Mouse (Mus musculus) kidney, postnatal 0 days (tissue): ENCODE data around the gene Ccdc162. TPM values are rescaled to one million over a fixed set of nuclear protein-coding genes. Genes with fewer than 3 reads are reported as not detected.

ENCODE experiments used
- ATAC-seq: fragments of 200-750 bp; cut with Nextera tagmentation; replicated peaks from 2 replicates; pipeline ENCODE4 v1.8.0; 2017; ENCODE audit warnings: low read depth, moderate number of reproducible peaks, moderate TSS enrichment, moderate library complexity; ENCODE audit not compliant: low FRiP score
- DNase-seq: peaks from one replicate; pipeline ENCODE4 v3.0.0-alpha.2; 2016; ENCODE audit warnings: low spot score
- H3K27ac ChIP-seq: fragments of 300-500 bp; sonication (generic); 2 replicates; pipeline ENCODE4 v1.5.1; 2014; ENCODE audit warnings: mild to moderate bottlenecking
- H3K27me3 ChIP-seq: fragments of 300-500 bp; sonication (generic); 2 replicates; pipeline ENCODE4 v1.6.1; 2014; ENCODE audit warnings: low read length, mixed read lengths; ENCODE audit not compliant: insufficient read depth
- H3K36me3 ChIP-seq: fragments of 300-500 bp; sonication (generic); 2 replicates; pipeline ENCODE4 v1.6.1; 2014; ENCODE audit warnings: low read length, mixed read lengths; ENCODE audit not compliant: insufficient read depth
- H3K4me1 ChIP-seq: fragments of 300-500 bp; sonication (generic); replicated peaks from 2 replicates; pipeline ENCODE4 v1.6.1; 2014; ENCODE audit warnings: antibody characterized with exemption, low read length, mixed read lengths; ENCODE audit not compliant: insufficient read depth
- H3K4me2 ChIP-seq: fragments of 300-500 bp; sonication (generic); 2 replicates; pipeline ENCODE4 v1.6.1; 2014; ENCODE audit warnings: mild to moderate bottlenecking, low read length, moderate library complexity, mixed read lengths
- H3K4me3 ChIP-seq: fragments of 300-500 bp; sonication (generic); replicated peaks from 2 replicates; pipeline ENCODE4 v1.5.1; 2014; ENCODE audit warnings: low read depth, low read length
- H3K9ac ChIP-seq: fragments of 300-500 bp; sonication (generic); 2 replicates; pipeline ENCODE4 v1.6.1; 2014; ENCODE audit warnings: low read depth, low read length
- H3K9me3 ChIP-seq: fragments of 300-500 bp; sonication (generic); replicated peaks from 2 replicates; pipeline ENCODE4 v1.6.1; 2016; ENCODE audit warnings: low read length, inconsistent platforms, mixed read lengths
- CTCF ChIP-seq: IDR thresholded peaks from 2 replicates; pipeline ENCODE4 v1.5.1; 2016; ENCODE audit warnings: antibody characterized with exemption, low read depth, mild to moderate bottlenecking, moderate library complexity
- WGBS: fragments of 180-500 bp; shearing (Covaris S2); extraction: QIAGEN DNeasy Blood & Tissue Kit; methylation state at CpG from one replicate; pipeline ENCODE4 v1.1.7; 2014; 5-methylcytosine and 5-hydroxymethylcytosine counted together
- polyA plus RNA-seq: library from polyadenylated mRNA; unstranded; fragments of >200 nt; fragmentation: Nextera tagmentation; extraction: Ambion mirVana; gene quantifications from 2 replicates; pipeline ENCODE4 v1.2.1, GENCODE M21; 2015

Ccdc162 gene
- polyA plus RNA-seq, 1 experiment from 2014 or later, result 1.0 TPM

GRCm38 (mm10) chr10:41537226-41537982 is 179.0 kb downstream of the Ccdc162 start:
- no peak for TF ChIP-seq CTCF
- 96% methylated on average over 4 of the region's 4 CpGs for WGBS
- Histone ChIP-seq H3K4me3 (no peak overlapping the region), H3K4me1 (no peaks in the 10 kb centered on the region), H3K36me3 (peaks cover 15% of the 10 kb centered on the region; the same call in 1 of the 2 replicates), H3K9me3 (no peaks in the 10 kb centered on the region), H3K4me2 (no peak overlapping the region), H3K9ac (no peak overlapping the region), H3K27me3 (no peaks in the 10 kb centered on the region), H3K27ac (no peak overlapping the region)
- DNase-seq (no peak), ATAC-seq (no peak)

- H3K9me3 ChIP-seq, result no peaks in the 10 kb centered on the region
- DNase-seq, result no peak
- 86% methylated on average over 1 of the region's 1 CpGs for WGBS
- H3K27ac ChIP-seq, result no peak overlapping the region
- no peaks in the 10 kb centered on the region for H3K4me1 ChIP-seq
- no peak overlapping the region for H3K9ac ChIP-seq
- TF ChIP-seq CTCF, result no peak
- peaks cover 17% of the 10 kb centered on the region; the same call in 1 of the 2 replicates for H3K36me3 ChIP-seq
- H3K4me3 ChIP-seq, result no peak overlapping the region
- H3K27me3 ChIP-seq, result no peaks in the 10 kb centered on the region
- H3K4me2 ChIP-seq, result no peak overlapping the region
- no peak for ATAC-seq
These were observed 179.7 kb downstream of the Ccdc162 start for GRCm38 (mm10) chr10:41536714-41537113.

- Histone ChIP-seq H3K36me3 (peaks cover 17% of the 10 kb centered on the region; the same call in 1 of the 2 replicates), H3K27ac (no peak overlapping the region), H3K4me3 (no peak overlapping the region), H3K4me2 (no peak overlapping the region), H3K9me3 (no peaks in the 10 kb centered on the region), H3K4me1 (no peaks in the 10 kb centered on the region), H3K27me3 (no peaks in the 10 kb centered on the region), H3K9ac (no peak overlapping the region)
- no peak for ATAC-seq
- DNase-seq, result no peak
- no peak for TF ChIP-seq CTCF
- WGBS, result 95% methylated on average over 2 of the region's 2 CpGs
These were observed 180.4 kb downstream of the Ccdc162 start for GRCm38 (mm10) chr10:41535991-41536390.

GRCm38 (mm10) chr10:41529972-41530371 is 186.5 kb downstream of the Ccdc162 start:
- Histone ChIP-seq H3K4me1 (no peaks in the 10 kb centered on the region), H3K4me3 (no peak overlapping the region), H3K9ac (no peak overlapping the region), H3K36me3 (peaks cover 37% of the 10 kb centered on the region), H3K9me3 (no peaks in the 10 kb centered on the region), H3K4me2 (no peak overlapping the region), H3K27ac (no peak overlapping the region), H3K27me3 (no peaks in the 10 kb centered on the region)
- no peak for DNase-seq
- WGBS, result 83% methylated on average over 5 of the region's 5 CpGs
- ATAC-seq, result no peak
- TF ChIP-seq CTCF, result no peak

GRCm38 (mm10) chr10:41525696-41526095 is 190.7 kb downstream of the Ccdc162 start:
- WGBS, result 82% methylated on average over 1 of the region's 1 CpGs
- TF ChIP-seq CTCF, result no peak
- H3K36me3 ChIP-seq, result peaks cover 21% of the 10 kb centered on the region
- H3K4me2 ChIP-seq, result no peak overlapping the region
- H3K4me1 ChIP-seq, result 0 out of 2 replicates have a peak, but pooled peaks cover 7% of the 10 kb centered on the region
- H3K4me3 ChIP-seq, result no peak overlapping the region
- no peak for DNase-seq
- no peaks in the 10 kb centered on the region for H3K9me3 ChIP-seq
- H3K9ac ChIP-seq, result no peak overlapping the region
- H3K27me3 ChIP-seq, result no peaks in the 10 kb centered on the region
- H3K27ac ChIP-seq, result no peak overlapping the region
- ATAC-seq, result no peak

- Histone ChIP-seq H3K27ac (no peak overlapping the region), H3K4me2 (no peak overlapping the region), H3K9me3 (no peaks in the 10 kb centered on the region), H3K9ac (no peak overlapping the region), H3K27me3 (no peaks in the 10 kb centered on the region), H3K36me3 (peaks cover 6% of the 10 kb centered on the region; the same call in 1 of the 2 replicates), H3K4me3 (no peak overlapping the region), H3K4me1 (0 out of 2 replicates have a peak, but pooled peaks cover 7% of the 10 kb centered on the region)
- no peak for TF ChIP-seq CTCF
- WGBS, result 65% methylated on average over 3 of the region's 3 CpGs
- no peak for ATAC-seq
- DNase-seq, result peak; percentile 17
These were observed 193.0 kb downstream of the Ccdc162 start for GRCm38 (mm10) chr10:41523386-41523785.
